Mouse (Mus musculus) hindbrain, postnatal 0 days (tissue): ENCODE results near the gene Panx3. TPM values are rescaled to one million over a fixed set of nuclear protein-coding genes. Genes with fewer than 3 reads are reported as not detected.

Source experiments
- ATAC-seq: fragments of 200-750 bp; cut with Nextera tagmentation; 2 replicates; pipeline ENCODE4 v1.8.0; 2017; ENCODE audit warnings: mild to moderate bottlenecking, moderate TSS enrichment, moderate library complexity
- DNase-seq: peaks from one replicate; pipeline ENCODE4 v3.0.0-alpha.2; 2015; ENCODE audit warnings: low spot score
- H3K27ac ChIP-seq: fragments of 300-500 bp; sonication (generic); 2 replicates; pipeline ENCODE4 v1.5.1; 2014; ENCODE audit warnings: mild to moderate bottlenecking
- H3K27me3 ChIP-seq: fragments of 300-500 bp; sonication (generic); 2 replicates; pipeline ENCODE4 v1.6.1; 2014; ENCODE audit warnings: low read length, mixed read lengths; ENCODE audit not compliant: insufficient read depth
- H3K36me3 ChIP-seq: fragments of 300-500 bp; sonication (generic); 2 replicates; pipeline ENCODE4 v1.6.1; 2014; ENCODE audit warnings: low read length, mixed read lengths; ENCODE audit not compliant: insufficient read depth
- H3K4me1 ChIP-seq: fragments of 300-500 bp; sonication (generic); 2 replicates; pipeline ENCODE4 v1.6.1; 2014; ENCODE audit warnings: antibody characterized with exemption, low read length, mixed read lengths; ENCODE audit not compliant: insufficient read depth
- H3K4me2 ChIP-seq: fragments of 300-500 bp; sonication (generic); 2 replicates; pipeline ENCODE4 v1.6.1; 2014; ENCODE audit warnings: low read depth, mild to moderate bottlenecking, low read length, moderate library complexity, mixed read lengths
- H3K4me3 ChIP-seq: fragments of 300-500 bp; sonication (generic); 2 replicates; pipeline ENCODE4 v1.5.1; 2014; ENCODE audit warnings: low read length
- H3K9ac ChIP-seq: fragments of 300-500 bp; sonication (generic); replicated peaks from 2 replicates; pipeline ENCODE4 v1.6.1; 2014; ENCODE audit warnings: mild to moderate bottlenecking, low read length, moderate library complexity, mixed read lengths
- H3K9me3 ChIP-seq: fragments of 300-500 bp; sonication (generic); 2 replicates; pipeline ENCODE4 v1.6.1; 2016; ENCODE audit warnings: low read length, mixed read lengths
- CTCF ChIP-seq: IDR thresholded peaks from 2 replicates; pipeline ENCODE4 v1.5.1; 2016; ENCODE audit warnings: antibody characterized with exemption, control low read depth, low read depth
- WGBS: fragments of 180-500 bp; shearing (Covaris S2); extraction: QIAGEN DNeasy Blood & Tissue Kit; methylation state at CpG from one replicate; pipeline ENCODE4 v1.1.7; 2014; 5-methylcytosine and 5-hydroxymethylcytosine counted together
- polyA plus RNA-seq: library from polyadenylated mRNA; unstranded; fragments of >200 nt; fragmentation: Nextera tagmentation; extraction: Ambion mirVana; gene quantifications from 2 replicates; pipeline ENCODE4 v1.2.1, GENCODE M21; 2015
- total RNA-seq: library from RNA; depleted of rRNA; stranded (reverse); fragments of >200 nt; gene quantifications from 2 replicates; pipeline ENCODE4 v1.2.3, GENCODE M21; 2014; rRNA removed

The Panx3 gene
- total RNA-seq (not detected in 2 replicates), polyA plus RNA-seq (0.10 TPM in 1 of 2 replicates, not detected in the other)

DNA sequence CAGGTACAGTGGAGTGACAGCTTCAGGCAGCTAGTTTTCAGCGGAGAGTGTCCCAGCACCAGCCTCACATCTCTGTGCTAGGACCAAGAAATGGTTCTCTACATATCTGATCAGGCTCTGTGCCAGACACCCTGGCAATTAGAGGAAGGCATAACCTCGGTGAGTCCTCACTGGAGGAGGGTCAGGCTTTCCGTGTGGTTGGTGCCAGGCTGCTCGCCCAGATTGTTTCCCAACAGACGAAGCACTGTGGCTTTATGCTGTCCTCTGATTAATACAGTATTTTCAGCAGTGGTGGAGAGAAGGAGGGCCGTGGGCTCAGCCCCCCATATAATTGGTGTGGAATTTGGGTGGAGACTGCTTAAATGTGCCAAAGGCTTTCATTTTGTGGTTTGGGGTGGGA, at the start of gene Panx3:
Gene Panx3 (minus strand): TSS at position 121 of the 400 bp plus-strand sequence.
- Histone ChIP-seq H3K36me3 (no peaks in the 10 kb centered on the region), H3K4me1 (no peaks in the 10 kb centered on the region), H3K4me2 (no peak within 1 kb of the TSS), H3K27ac (no peak within 1 kb of the TSS), H3K9me3 (no peaks in the 10 kb centered on the region), H3K9ac (no peak within 1 kb of the TSS), H3K27me3 (no peaks in the 10 kb centered on the region), H3K4me3 (no peak within 1 kb of the TSS)
- WGBS: 53% methylated on average over 6 of the region's 6 CpGs
- no peak for TF ChIP-seq CTCF
- DNase-seq (no peak), ATAC-seq (no peak)

DNA sequence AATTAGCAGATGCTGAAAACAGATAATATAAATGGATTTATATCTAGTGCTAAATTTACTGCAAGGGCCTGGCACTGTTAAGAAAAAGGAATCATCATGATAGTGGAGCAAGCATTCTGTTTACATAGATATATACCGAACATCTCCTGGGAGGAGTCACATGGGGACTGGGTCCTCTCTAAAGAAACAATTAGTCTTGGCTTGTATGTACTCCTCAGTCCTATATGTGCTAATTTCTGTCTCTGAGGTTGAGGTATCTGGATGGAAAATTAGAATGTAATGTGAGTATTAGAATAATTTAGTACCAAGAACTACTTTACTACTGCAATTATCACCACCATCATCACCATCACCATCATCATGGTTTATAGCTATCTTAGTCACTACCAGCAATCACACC, 47.1 kb upstream of the Panx3 start, which contains the start of gene Olfr160:
Gene Olfr160 (minus strand): TSS at position 101 of the 400 bp plus-strand sequence.
- ATAC-seq (no peak), DNase-seq (no peak)
- Histone ChIP-seq H3K4me3 (no peak within 1 kb of the TSS), H3K4me1 (no peaks in the 10 kb centered on the region), H3K36me3 (no peaks in the 10 kb centered on the region), H3K27me3 (no peaks in the 10 kb centered on the region), H3K27ac (no peak within 1 kb of the TSS), H3K9me3 (no peaks in the 10 kb centered on the region), H3K4me2 (no peak within 1 kb of the TSS), H3K9ac (no peak within 1 kb of the TSS)
- WGBS: 91% methylated on average over 1 of the region's 1 CpGs
- no peak for TF ChIP-seq CTCF

DNA sequence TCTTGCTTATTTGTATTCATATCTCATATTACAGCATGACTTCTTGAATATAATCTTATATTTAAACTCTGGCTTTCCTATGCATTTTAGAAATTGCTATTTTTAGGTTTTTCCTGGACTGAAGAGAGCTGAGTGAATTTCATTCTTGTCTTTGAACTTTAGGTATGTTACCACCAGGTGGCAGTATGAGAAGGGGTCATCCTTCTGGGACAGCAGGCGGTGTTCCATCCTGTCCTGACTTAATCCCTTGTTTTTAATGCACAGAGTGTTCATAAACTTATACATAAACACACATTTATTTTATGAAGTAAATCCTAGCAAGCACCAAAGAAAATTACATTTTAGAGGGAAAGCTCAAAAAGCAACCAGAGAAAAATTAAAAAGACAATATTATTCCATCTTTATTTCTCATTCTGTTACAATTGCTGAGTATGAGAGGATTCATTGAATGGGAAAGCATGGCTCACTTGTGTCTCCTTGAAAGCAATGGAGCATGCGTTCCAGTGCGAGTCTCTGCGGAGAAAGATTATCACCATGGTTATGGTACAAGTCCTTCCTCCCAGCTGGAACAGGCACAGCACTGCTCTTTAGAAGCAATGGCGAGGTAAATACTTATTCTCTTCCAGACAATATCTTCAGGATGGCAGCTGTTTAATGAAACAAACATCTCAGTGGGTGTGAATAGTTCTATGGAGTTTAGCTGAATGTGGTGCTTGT, 21.1 kb upstream of the Panx3 start:
- DNase-seq: peak; percentile 67
- H3K27ac ChIP-seq: no peak overlapping the region

DNA sequence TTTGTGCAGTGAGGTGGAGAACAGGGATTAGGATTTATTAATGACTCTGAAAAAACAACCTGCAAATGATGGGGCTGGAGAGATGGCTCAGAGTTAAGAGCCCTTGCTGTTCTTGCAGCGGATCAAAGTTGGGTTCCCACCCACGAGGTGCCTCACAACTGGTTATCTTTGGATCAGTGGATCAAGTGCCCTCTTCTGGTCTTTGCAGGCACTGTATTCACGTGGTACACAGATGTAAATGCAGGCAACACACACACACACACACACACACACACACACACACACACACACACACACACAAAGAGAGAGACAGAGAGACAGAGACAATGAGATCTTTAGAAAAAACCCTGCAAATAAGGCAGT, 18.9 kb upstream of the Panx3 start:
- Histone ChIP-seq H3K4me3 (no peak overlapping the region), H3K9me3 (no peaks in the 10 kb centered on the region), H3K27me3 (no peaks in the 10 kb centered on the region), H3K9ac (no peak overlapping the region), H3K36me3 (no peaks in the 10 kb centered on the region), H3K27ac (no peak overlapping the region), H3K4me2 (no peak overlapping the region), H3K4me1 (0 out of 2 replicates have a peak, but pooled peaks cover 5% of the 10 kb centered on the region)
- 33% methylated on average over 3 of the region's 3 CpGs for WGBS
- peak; percentile 12 for DNase-seq
- peak; percentile 35; the same call in 1 of the 2 replicates for TF ChIP-seq CTCF
- no peak for ATAC-seq

More for the DNA sequence above, 21.1 kb upstream of the Panx3 start:
- Histone ChIP-seq H3K9ac (no peak overlapping the region), H3K4me1 (0 out of 2 replicates have a peak, but pooled peaks cover 5% of the 10 kb centered on the region), H3K4me2 (no peak overlapping the region), H3K36me3 (no peaks in the 10 kb centered on the region), H3K4me3 (no peak overlapping the region), H3K9me3 (no peaks in the 10 kb centered on the region), H3K27me3 (no peaks in the 10 kb centered on the region)
- TF ChIP-seq CTCF: peak; percentile 71
- ATAC-seq: peak; percentile 84
- WGBS: 30% methylated on average over 5 of the region's 5 CpGs

DNA sequence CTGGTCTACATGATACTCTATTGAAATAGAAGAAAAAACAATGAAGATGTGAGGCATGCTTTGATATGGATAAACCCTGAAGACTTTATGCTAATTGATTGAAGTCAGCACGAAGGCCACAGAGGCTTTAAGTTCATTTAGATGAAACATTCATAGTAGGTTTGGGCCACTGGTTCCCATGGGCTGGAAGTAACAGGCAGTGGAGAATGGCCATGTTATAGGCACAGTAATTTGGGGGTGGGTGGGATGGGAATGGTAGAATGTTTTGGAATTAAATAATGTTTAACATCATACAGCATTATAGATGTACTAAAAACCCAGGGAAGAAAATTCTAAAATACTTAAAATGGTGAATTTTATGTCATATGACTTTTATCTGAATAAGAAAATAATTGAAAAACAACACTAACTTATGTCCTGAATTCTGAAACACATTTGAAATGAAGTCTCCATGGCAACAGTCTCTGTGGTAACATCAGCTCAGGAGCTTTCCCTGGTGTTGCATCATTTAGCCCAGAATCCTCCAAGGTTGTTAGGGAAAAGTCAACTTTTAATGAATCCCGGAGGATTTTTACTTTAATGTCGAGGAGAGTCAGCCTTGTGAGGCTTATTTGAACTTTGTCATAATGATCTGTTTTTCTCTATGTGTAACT, 18.4 kb upstream of the Panx3 start:
- TF ChIP-seq CTCF: no peak
- H3K27me3 ChIP-seq: no peaks in the 10 kb centered on the region
- H3K4me1 ChIP-seq: 0 out of 2 replicates have a peak, but pooled peaks cover 5% of the 10 kb centered on the region
- H3K27ac ChIP-seq: no peak overlapping the region
- DNase-seq (peak; percentile 62), ATAC-seq (peak; percentile 68; the same call in 1 of the 2 replicates)
- no peak overlapping the region for H3K9ac ChIP-seq
- H3K4me2 ChIP-seq: no peak overlapping the region
- no peak overlapping the region for H3K4me3 ChIP-seq
- no peaks in the 10 kb centered on the region for H3K36me3 ChIP-seq
- H3K9me3 ChIP-seq: no peaks in the 10 kb centered on the region
- 48% methylated on average over 3 of the region's 3 CpGs for WGBS

DNA sequence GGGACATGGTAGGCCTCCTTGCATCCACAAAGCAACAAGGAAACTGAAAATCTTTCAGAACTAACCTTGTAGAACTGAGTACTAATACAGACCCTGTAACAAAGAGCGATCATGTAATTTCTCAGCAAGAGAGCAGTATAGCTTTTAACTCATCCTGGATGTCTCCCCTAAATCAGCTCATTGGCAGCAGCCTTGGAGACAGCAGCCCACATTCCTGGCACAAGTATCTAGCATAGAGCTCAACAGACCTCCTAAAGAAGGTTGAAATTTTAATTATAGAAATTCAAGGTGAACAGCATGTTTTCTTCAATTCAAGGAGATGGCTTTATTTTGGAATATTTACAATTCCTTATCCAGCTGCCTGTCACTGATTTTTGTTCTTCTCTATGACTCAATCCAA, 12.1 kb upstream of the Panx3 start:
- no peaks in the 10 kb centered on the region for H3K4me1 ChIP-seq
- DNase-seq: no peak
- 94% methylated on average over 1 of the region's 1 CpGs for WGBS

More for the DNA sequence above, 12.1 kb upstream of the Panx3 start:
- no peaks in the 10 kb centered on the region for H3K27me3 ChIP-seq
- no peak overlapping the region for H3K4me3 ChIP-seq
- TF ChIP-seq CTCF: no peak
- no peaks in the 10 kb centered on the region for H3K9me3 ChIP-seq
- no peak overlapping the region for H3K4me2 ChIP-seq
- no peak overlapping the region for H3K9ac ChIP-seq
- no peak overlapping the region for H3K27ac ChIP-seq
- H3K36me3 ChIP-seq: no peaks in the 10 kb centered on the region
- no peak for ATAC-seq
